Mouse (Mus musculus): ENCODE results near the gene Spa17.

DNA sequence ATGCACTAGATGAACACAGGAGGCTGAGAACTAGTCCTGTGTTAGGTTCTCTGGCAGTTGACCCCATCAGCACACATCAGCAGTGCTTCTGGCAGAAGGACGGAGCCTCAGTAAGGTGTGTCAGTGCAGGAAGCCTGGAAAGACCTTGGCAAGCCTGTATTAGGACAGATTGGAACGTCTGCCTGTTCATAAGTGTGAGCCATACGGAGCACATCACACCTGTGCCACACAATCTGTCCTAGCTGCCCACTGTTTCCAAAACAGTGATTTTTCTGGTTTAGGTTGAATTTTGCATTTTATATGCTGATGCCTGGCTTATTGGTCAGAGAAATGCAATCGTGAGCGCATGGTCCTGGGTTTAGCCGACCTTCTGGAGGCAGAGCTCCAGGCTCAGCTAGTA, 7.8 kb upstream of the Spa17 start:
- TF ChIP-seq CTCF (IDR thresholded peaks at IDR 0.05): no peak
- no peak for TF ChIP-seq EP300 (IDR thresholded peaks at IDR 0.05)
